Mouse (Mus musculus): ENCODE measurements around the gene Smarca5. TPM values are rescaled to one million over a fixed set of nuclear protein-coding genes. Genes with fewer than 3 reads are reported as not detected.

The Smarca5 gene
- total and polyA plus RNA-seq, 3 experiments = 59.0 to 140 (median 89.1) TPM

- H3K9ac ChIP-seq (ENCODE audit: control insufficient read depth, low read depth, low read length, poor library complexity, severe bottlenecking) = no peak overlapping the region
- DNase-seq (ENCODE audit: low read depth, low spot score) = peak; percentile 83
- H3K36me3 ChIP-seq (ENCODE audit: control insufficient read depth in 1 of 2, insufficient read depth in 2 of 2, low read length in 2 of 2) = no peaks in the 10 kb centered on the region
- H3K9me3 ChIP-seq (replicated peaks; ENCODE audit: insufficient read depth, low read length) = no peaks in the 10 kb centered on the region
- no peaks in the 10 kb centered on the region for H3K27me3 ChIP-seq (ENCODE audit: control insufficient read depth in 1 of 2, insufficient read depth in 2 of 2, low read length in 2 of 2)
- no peaks in the 10 kb centered on the region for H3K4me1 ChIP-seq (ENCODE audit: control insufficient read depth in 1 of 2, insufficient read depth in 2 of 2, low read length in 2 of 2)
- no peak overlapping the region for H3K27ac ChIP-seq (ENCODE audit: control insufficient read depth, low read depth, low read length)
- H3K79me2 ChIP-seq (ENCODE audit: control insufficient read depth, insufficient read depth, low read length, poor library complexity) = no peaks in the 10 kb centered on the region
- TF ChIP-seq TCF12 (IDR thresholded peaks at IDR 0.05; ENCODE audit: low read depth, low read length) (no peak), ELF1 (IDR thresholded peaks at IDR 0.05; ENCODE audit: low read depth, low read length) (no peak), ZMIZ1 (IDR thresholded peaks at IDR 0.05; ENCODE audit: low read depth, low read length) (no peak), ZC3H11A (IDR thresholded peaks at IDR 0.05; ENCODE audit: low read depth, low read length) (peak; percentile 83), RAD21 (IDR thresholded peaks at IDR 0.05; ENCODE audit: low read depth, low read length) (peak; percentile 83), UBTF (IDR thresholded peaks at IDR 0.05; ENCODE audit: borderline replicate concordance, insufficient read depth, low read depth, low read length) (no peak), KAT2A (conservative IDR thresholded peaks at IDR 0.05; ENCODE audit: low read depth, low read length) (no peak), SMC3 (IDR thresholded peaks at IDR 0.05; ENCODE audit: low read depth, low read length) (peak; percentile 91), CHD1 (IDR thresholded peaks at IDR 0.05; ENCODE audit: low read depth, low read length) (no peak), HCFC1 (IDR thresholded peaks at IDR 0.05; ENCODE audit: low read depth, low read length) (no peak), NRF1 (IDR thresholded peaks at IDR 0.05; ENCODE audit: insufficient read depth, low read depth, low read length, poor library complexity, severe bottlenecking) (no peak), BHLHE40 (IDR thresholded peaks at IDR 0.05; ENCODE audit: borderline replicate concordance, low read depth, low read length) (0 out of 2 replicates have a peak, but pooled peaks have one; percentile 16), MAX (IDR thresholded peaks at IDR 0.05; ENCODE audit: low read length) (no peak), MYC (IDR thresholded peaks at IDR 0.05; ENCODE audit: low read depth, low read length) (no peak), POLR2AphosphoS5 (IDR thresholded peaks at IDR 0.05; ENCODE audit: borderline replicate concordance, low read depth, low read length) (no peak), MXI1 (IDR thresholded peaks at IDR 0.05; ENCODE audit: low read depth, low read length) (no peak), CTCF (IDR thresholded peaks at IDR 0.05 in 2 of 3, conservative IDR thresholded peaks at IDR 0.05 in 1 of 3; ENCODE audit: control insufficient read depth in 1 of 3, insufficient read depth in 1 of 3, low read depth in 2 of 3, low read length in 3 of 3, poor library complexity in 1 of 3, severe bottlenecking in 1 of 3) (peak; percentile 79 to 88 (median 88)), ZNF384 (IDR thresholded peaks at IDR 0.05; ENCODE audit: low read depth, low read length) (no peak)
- H3K4me3 ChIP-seq (ENCODE audit: control insufficient read depth in 1 of 2, insufficient read depth in 1 of 2, low read depth in 2 of 2, low read length in 2 of 2) = no peak overlapping the region
Measured at GRCm38 (mm10) chr8:80753017-80753715, 13.9 kb upstream of the Smarca5 start.

- Histone ChIP-seq H3K36me3 (ENCODE audit: control insufficient read depth in 1 of 2, insufficient read depth in 2 of 2, low read length in 2 of 2) (no peaks in the 10 kb centered on the region), H3K27me3 (ENCODE audit: control insufficient read depth in 1 of 2, insufficient read depth in 2 of 2, low read length in 2 of 2) (no peaks in the 10 kb centered on the region), H3K4me3 (ENCODE audit: control insufficient read depth in 1 of 2, insufficient read depth in 1 of 2, low read depth in 2 of 2, low read length in 2 of 2) (no peak overlapping the region), H3K9ac (ENCODE audit: control insufficient read depth, low read depth, low read length, poor library complexity, severe bottlenecking) (no peak overlapping the region), H3K4me1 (ENCODE audit: control insufficient read depth in 1 of 2, insufficient read depth in 2 of 2, low read length in 2 of 2) (no peaks in the 10 kb centered on the region), H3K9me3 (replicated peaks; ENCODE audit: insufficient read depth, low read length) (no peaks in the 10 kb centered on the region), H3K79me2 (ENCODE audit: control insufficient read depth, insufficient read depth, low read length, poor library complexity) (no peaks in the 10 kb centered on the region), H3K27ac (ENCODE audit: control insufficient read depth, low read depth, low read length) (no peak overlapping the region)
- DNase-seq (ENCODE audit: low read depth, low spot score) = no peak
- TF ChIP-seq UBTF (IDR thresholded peaks at IDR 0.05; ENCODE audit: borderline replicate concordance, insufficient read depth, low read depth, low read length) (no peak), ELF1 (IDR thresholded peaks at IDR 0.05; ENCODE audit: low read depth, low read length) (no peak), HCFC1 (IDR thresholded peaks at IDR 0.05; ENCODE audit: low read depth, low read length) (no peak), NELFE (IDR thresholded peaks at IDR 0.05; ENCODE audit: low read depth, low read length) (no peak), TBP (IDR thresholded peaks at IDR 0.05; ENCODE audit: low read depth, low read length) (no peak), RCOR1 (IDR thresholded peaks at IDR 0.05; ENCODE audit: low read depth, low read length) (no peak), ZKSCAN1 (IDR thresholded peaks at IDR 0.05; ENCODE audit: low read depth, low read length) (no peak), MEF2A (IDR thresholded peaks at IDR 0.05; ENCODE audit: extremely low read depth, insufficient replicate concordance, low read depth, low read length, poor library complexity, severe bottlenecking) (no peak), CHD2 (IDR thresholded peaks at IDR 0.05; ENCODE audit: low read length) (no peak), MAZ (IDR thresholded peaks at IDR 0.05; ENCODE audit: low read depth, low read length) (no peak), NRF1 (IDR thresholded peaks at IDR 0.05; ENCODE audit: insufficient read depth, low read depth, low read length, poor library complexity, severe bottlenecking) (no peak), JUND (IDR thresholded peaks at IDR 0.05; ENCODE audit: low read depth, low read length) (no peak)
Measured at GRCm38 (mm10) chr8:80752429-80752828, 13.1 kb upstream of the Smarca5 start.
